Mouse (Mus musculus): ENCODE measurements around the gene Izumo1r. TPM values are rescaled to one million over a fixed set of nuclear protein-coding genes. Genes with fewer than 3 reads are reported as not detected.

Izumo1r gene
- not detected in 2 replicates for polyA plus RNA-seq (2014; fragmentation: Nextera tagmentation; extraction: Ambion mirVana)

DNA sequence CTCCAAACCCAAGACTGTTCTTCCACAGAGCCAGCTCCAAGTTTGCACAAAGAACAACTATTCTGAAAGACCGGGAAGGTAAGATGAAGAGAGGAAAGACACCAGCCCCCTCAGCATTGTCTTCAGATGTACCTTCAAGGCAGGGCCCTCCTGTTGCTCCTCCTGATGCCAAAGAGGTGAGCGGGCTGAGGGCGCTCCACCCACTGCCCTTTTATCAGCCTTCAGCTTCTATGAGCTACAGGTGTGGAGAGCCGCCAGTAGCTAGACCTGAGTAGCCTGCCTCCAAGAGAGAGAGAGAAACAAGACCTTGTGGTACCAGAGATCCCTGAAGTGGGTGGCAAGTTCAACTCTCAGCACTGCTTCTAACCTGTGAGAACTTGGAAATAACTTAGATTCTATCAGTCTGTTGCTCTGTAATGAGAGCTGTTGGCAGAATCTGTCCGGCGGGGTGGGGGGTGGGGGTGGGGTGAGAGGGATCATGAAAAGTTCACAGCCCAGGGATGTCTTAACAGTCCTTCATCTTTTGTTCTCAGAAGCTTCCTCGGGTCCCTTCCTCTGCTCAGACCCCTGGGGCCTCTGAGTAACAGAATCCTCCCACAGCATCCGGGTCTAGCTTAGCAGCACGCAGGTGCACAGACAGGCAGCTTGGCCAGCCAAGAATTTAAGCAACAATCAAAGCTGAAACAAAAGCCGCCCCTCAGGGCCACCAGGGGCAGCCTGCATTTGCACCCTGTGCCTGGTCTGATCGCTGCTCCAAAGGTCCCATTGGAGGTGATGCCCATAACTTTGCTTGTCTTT lies at the start of gene Izumo1r:
Izumo1r (minus strand) TSS at position 369 of the 798 bp plus-strand sequence.
- H3K27me3 ChIP-seq (ENCODE audit: control insufficient read depth, insufficient read depth, low read length): no peaks in the 10 kb centered on the region
- ATAC-seq (ENCODE audit: insufficient number of reproducible peaks, insufficient read depth, low FRiP score, low read depth): no peak
- H3K4me1 ChIP-seq (ENCODE audit: control insufficient read depth in 2 of 2, insufficient read depth in 2 of 2, low read length in 2 of 2): peaks cover 23% of the 10 kb centered on the region in 2 experiments
- H3K4me3 ChIP-seq (ENCODE audit: control insufficient read depth in 1 of 2, insufficient read depth in 1 of 2, low read depth in 1 of 2, low read length in 2 of 2): no peak within 1 kb of the TSS
- H3K36me3 ChIP-seq (ENCODE audit: control insufficient read depth, insufficient read depth, low read length): no peaks in the 10 kb centered on the region
- no peaks in the 10 kb centered on the region for H3K9me3 ChIP-seq (ENCODE audit: control insufficient read depth, low read length)
- 0 out of 2 replicates have a peak within 1 kb of the TSS, but pooled peaks have one; percentile 6 for H3K4me2 ChIP-seq (ENCODE audit: low read length)
- H3K27ac ChIP-seq (replicated peaks in 1 of 2; ENCODE audit: control insufficient read depth in 1 of 2, insufficient read depth in 1 of 2, low read depth in 2 of 2, low read length in 2 of 2): no peak within 1 kb of the TSS
- H3K9ac ChIP-seq (ENCODE audit: low read length): no peak within 1 kb of the TSS
- 45% methylated on average over 11 of the region's 11 CpGs for WGBS

DNA sequence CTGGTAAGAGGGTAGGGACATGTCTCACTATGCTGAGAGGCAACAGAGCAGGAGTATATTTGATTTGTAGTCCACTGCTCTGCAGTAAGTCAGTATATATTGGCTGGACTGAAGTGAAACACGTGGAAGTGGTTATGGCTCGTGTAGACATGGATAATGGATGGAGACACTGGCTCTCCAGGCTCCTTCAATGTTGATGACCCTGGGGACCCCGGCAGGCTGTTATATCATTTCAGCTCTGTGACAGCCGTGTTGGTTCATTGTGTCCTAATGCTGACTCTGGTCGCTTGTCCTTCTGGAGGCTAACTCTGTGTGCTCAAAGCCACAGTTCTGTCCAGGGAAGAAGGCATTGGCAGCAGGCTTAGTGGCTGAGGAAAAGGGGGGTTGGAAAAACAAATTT lies 47.3 kb upstream of the Izumo1r start:
- no peaks in the 10 kb centered on the region for H3K9me3 ChIP-seq (ENCODE audit: control insufficient read depth, low read length)
- H3K9ac ChIP-seq (ENCODE audit: low read length): no peak overlapping the region
- H3K27me3 ChIP-seq (ENCODE audit: control insufficient read depth, insufficient read depth, low read length): no peaks in the 10 kb centered on the region
- no peak overlapping the region for H3K4me3 ChIP-seq (ENCODE audit: control insufficient read depth in 1 of 2, insufficient read depth in 1 of 2, low read depth in 1 of 2, low read length in 2 of 2)
- no peak for ATAC-seq (ENCODE audit: insufficient number of reproducible peaks, insufficient read depth, low FRiP score, low read depth)
- H3K4me1 ChIP-seq (ENCODE audit: control insufficient read depth in 2 of 2, insufficient read depth in 2 of 2, low read length in 2 of 2): no peaks in the 10 kb centered on the region
- H3K4me2 ChIP-seq (ENCODE audit: low read length): no peak overlapping the region
- no peak overlapping the region for H3K27ac ChIP-seq (replicated peaks in 1 of 2; ENCODE audit: control insufficient read depth in 1 of 2, insufficient read depth in 1 of 2, low read depth in 2 of 2, low read length in 2 of 2)
- 77% methylated on average over 5 of the region's 5 CpGs for WGBS
- H3K36me3 ChIP-seq (ENCODE audit: control insufficient read depth, insufficient read depth, low read length): no peaks in the 10 kb centered on the region

DNA sequence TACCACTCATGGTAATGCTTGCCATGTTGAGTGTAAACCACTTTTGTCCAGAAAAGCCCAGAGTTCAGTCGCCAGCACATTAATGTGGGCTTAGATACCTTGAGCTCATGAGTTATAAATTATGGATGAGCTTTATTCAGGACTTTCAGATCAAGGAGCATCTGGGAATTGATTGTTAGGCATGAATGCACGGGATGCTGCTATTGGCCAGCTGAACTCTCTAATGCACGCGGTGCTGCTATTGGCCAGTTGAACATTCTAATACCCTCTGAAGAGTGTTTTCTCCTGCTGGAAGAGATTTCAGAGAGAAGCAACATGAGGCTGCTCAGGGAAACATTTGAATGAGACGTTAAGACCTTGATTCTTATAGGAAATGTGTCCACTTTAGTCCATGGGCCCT lies 45.1 kb upstream of the Izumo1r start:
- Histone ChIP-seq H3K9ac (ENCODE audit: low read length) (no peak overlapping the region), H3K9me3 (ENCODE audit: control insufficient read depth, low read length) (no peaks in the 10 kb centered on the region), H3K27ac (replicated peaks in 1 of 2; ENCODE audit: control insufficient read depth in 1 of 2, insufficient read depth in 1 of 2, low read depth in 2 of 2, low read length in 2 of 2) (no peak overlapping the region), H3K36me3 (ENCODE audit: control insufficient read depth, insufficient read depth, low read length) (no peaks in the 10 kb centered on the region), H3K4me1 (ENCODE audit: control insufficient read depth in 2 of 2, insufficient read depth in 2 of 2, low read length in 2 of 2) (no peaks in the 10 kb centered on the region), H3K27me3 (ENCODE audit: control insufficient read depth, insufficient read depth, low read length) (no peaks in the 10 kb centered on the region), H3K4me2 (ENCODE audit: low read length) (no peak overlapping the region), H3K4me3 (ENCODE audit: control insufficient read depth in 1 of 2, insufficient read depth in 1 of 2, low read depth in 1 of 2, low read length in 2 of 2) (no peak overlapping the region)
- no peak for ATAC-seq (ENCODE audit: insufficient number of reproducible peaks, insufficient read depth, low FRiP score, low read depth)
- WGBS: 80% methylated on average over 5 of the region's 5 CpGs

DNA sequence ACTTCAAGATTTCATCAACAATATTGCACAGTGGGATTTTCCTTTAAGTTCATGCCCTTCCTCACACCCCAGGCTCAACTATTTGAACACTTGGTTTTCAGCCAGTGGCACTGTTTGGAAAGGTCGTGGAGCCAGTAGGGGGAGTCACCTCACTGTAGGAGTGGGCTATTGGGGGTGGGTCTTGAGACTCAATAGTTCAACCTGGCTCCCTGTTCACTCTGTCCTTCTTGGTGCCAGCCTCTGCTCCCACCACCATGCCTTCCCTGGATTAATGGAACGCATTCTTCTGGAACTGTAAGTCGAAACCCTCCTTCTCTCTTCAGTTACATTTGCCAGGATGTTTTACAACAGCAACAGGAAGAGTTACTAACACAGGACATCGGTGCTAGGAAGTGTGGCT lies 42.9 kb upstream of the Izumo1r start:
- no peak for ATAC-seq (ENCODE audit: insufficient number of reproducible peaks, insufficient read depth, low FRiP score, low read depth)
- no peak overlapping the region for H3K27ac ChIP-seq (replicated peaks in 1 of 2; ENCODE audit: control insufficient read depth in 1 of 2, insufficient read depth in 1 of 2, low read depth in 2 of 2, low read length in 2 of 2)
- H3K4me2 ChIP-seq (ENCODE audit: low read length): no peak overlapping the region
- H3K9me3 ChIP-seq (ENCODE audit: control insufficient read depth, low read length): no peaks in the 10 kb centered on the region
- 64% methylated on average over 4 of the region's 4 CpGs for WGBS
- no peaks in the 10 kb centered on the region for H3K4me1 ChIP-seq (ENCODE audit: control insufficient read depth in 2 of 2, insufficient read depth in 2 of 2, low read length in 2 of 2)
- H3K4me3 ChIP-seq (ENCODE audit: control insufficient read depth in 1 of 2, insufficient read depth in 1 of 2, low read depth in 1 of 2, low read length in 2 of 2): no peak overlapping the region
- H3K9ac ChIP-seq (ENCODE audit: low read length): no peak overlapping the region
- no peaks in the 10 kb centered on the region for H3K27me3 ChIP-seq (ENCODE audit: control insufficient read depth, insufficient read depth, low read length)
- H3K36me3 ChIP-seq (ENCODE audit: control insufficient read depth, insufficient read depth, low read length): no peaks in the 10 kb centered on the region

DNA sequence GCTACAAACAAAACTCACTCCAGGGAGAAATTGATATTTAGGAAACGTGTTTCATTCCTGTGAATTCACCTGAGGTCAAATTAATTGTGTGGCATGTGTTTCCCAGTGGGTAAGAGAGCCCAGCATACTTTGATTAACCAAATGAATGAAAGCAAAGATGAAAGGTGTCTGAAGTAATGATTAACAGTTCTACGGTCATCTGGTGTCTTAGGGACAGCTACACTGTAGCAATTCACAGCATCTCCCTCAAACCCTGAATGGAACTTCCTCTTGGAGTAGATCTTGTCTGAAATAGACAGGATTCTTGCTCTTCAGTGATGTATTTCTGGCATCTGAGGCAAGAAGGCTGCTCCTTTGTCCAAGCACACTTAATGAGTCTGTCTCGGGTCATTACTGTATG lies 42.2 kb upstream of the Izumo1r start:
- H3K4me3 ChIP-seq (ENCODE audit: control insufficient read depth in 1 of 2, insufficient read depth in 1 of 2, low read depth in 1 of 2, low read length in 2 of 2): no peak overlapping the region
- H3K27ac ChIP-seq (replicated peaks in 1 of 2; ENCODE audit: control insufficient read depth in 1 of 2, insufficient read depth in 1 of 2, low read depth in 2 of 2, low read length in 2 of 2): no peak overlapping the region
- H3K36me3 ChIP-seq (ENCODE audit: control insufficient read depth, insufficient read depth, low read length): no peaks in the 10 kb centered on the region
- H3K9ac ChIP-seq (ENCODE audit: low read length): no peak overlapping the region
- ATAC-seq (ENCODE audit: insufficient number of reproducible peaks, insufficient read depth, low FRiP score, low read depth): no peak
- H3K9me3 ChIP-seq (ENCODE audit: control insufficient read depth, low read length): no peaks in the 10 kb centered on the region
- no peaks in the 10 kb centered on the region for H3K27me3 ChIP-seq (ENCODE audit: control insufficient read depth, insufficient read depth, low read length)
- WGBS: 76% methylated on average over 3 of the region's 3 CpGs
- no peak overlapping the region for H3K4me2 ChIP-seq (ENCODE audit: low read length)
- no peaks in the 10 kb centered on the region for H3K4me1 ChIP-seq (ENCODE audit: control insufficient read depth in 2 of 2, insufficient read depth in 2 of 2, low read length in 2 of 2)

DNA sequence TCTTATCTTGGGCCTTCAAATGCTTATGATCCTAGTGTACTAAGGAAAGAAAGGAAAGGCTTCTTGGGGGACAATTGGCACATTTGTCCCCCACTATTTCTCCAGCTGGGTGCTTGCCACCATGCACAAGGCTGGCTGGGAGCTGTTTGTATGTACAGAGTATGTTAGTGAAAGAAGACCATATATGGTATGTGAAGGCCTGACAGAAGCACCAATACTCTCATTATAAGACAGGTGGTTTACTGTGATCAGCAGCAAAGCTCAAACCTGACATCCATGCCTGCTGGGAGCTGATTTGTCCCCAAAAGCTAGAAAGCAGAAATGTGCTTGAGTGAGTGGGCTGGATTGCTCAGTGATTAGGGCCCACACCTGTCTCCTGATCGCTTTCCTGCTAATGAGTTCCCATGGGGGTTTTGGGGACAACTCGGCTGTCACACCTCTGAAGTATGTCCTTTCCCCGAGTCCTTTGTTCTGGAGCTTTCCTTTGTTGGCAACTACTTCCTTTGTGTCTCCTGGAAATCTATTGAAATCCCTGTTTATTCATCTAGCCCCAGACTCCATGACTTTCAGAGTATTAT lies 38.5 kb upstream of the Izumo1r start:
- 56% methylated on average over 3 of the region's 3 CpGs for WGBS

DNA sequence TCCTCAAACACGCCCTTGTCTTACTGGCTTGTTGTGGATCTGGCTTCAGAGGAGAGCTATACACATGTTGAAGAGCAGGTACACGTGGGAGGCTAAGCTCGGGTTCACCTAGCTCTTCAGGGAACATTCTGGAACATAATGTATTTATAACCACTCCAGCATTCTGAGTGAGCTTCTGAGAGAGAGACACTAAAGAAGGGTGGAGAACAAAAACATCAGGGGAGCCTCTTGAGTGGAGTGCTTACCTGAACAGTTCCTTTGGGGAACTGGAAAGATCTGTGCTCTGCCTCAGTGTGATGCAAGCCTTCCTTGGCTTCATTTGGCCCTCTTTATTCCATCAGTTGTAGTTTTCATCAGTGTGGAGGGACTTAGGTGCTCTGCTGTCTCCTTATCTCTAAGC lies 35.9 kb upstream of the Izumo1r start:
- 72% methylated on average over 3 of the region's 3 CpGs for WGBS
- Histone ChIP-seq H3K27ac (replicated peaks in 1 of 2; ENCODE audit: control insufficient read depth in 1 of 2, insufficient read depth in 1 of 2, low read depth in 2 of 2, low read length in 2 of 2) (no peak overlapping the region), H3K9me3 (ENCODE audit: control insufficient read depth, low read length) (no peaks in the 10 kb centered on the region), H3K4me1 (ENCODE audit: control insufficient read depth in 2 of 2, insufficient read depth in 2 of 2, low read length in 2 of 2) (peaks cover 2 to 3% of the 10 kb centered on the region in 2 experiments; a peak in 1 of 4 replicates), H3K4me3 (ENCODE audit: control insufficient read depth in 1 of 2, insufficient read depth in 1 of 2, low read depth in 1 of 2, low read length in 2 of 2) (no peak overlapping the region), H3K27me3 (ENCODE audit: control insufficient read depth, insufficient read depth, low read length) (no peaks in the 10 kb centered on the region), H3K4me2 (ENCODE audit: low read length) (no peak overlapping the region), H3K36me3 (ENCODE audit: control insufficient read depth, insufficient read depth, low read length) (no peaks in the 10 kb centered on the region), H3K9ac (ENCODE audit: low read length) (no peak overlapping the region)
- no peak for ATAC-seq (ENCODE audit: insufficient number of reproducible peaks, insufficient read depth, low FRiP score, low read depth)

More for the DNA sequence above, 38.5 kb upstream of the Izumo1r start:
- H3K9ac ChIP-seq (ENCODE audit: low read length): no peak overlapping the region
- no peaks in the 10 kb centered on the region for H3K4me1 ChIP-seq (ENCODE audit: control insufficient read depth in 2 of 2, insufficient read depth in 2 of 2, low read length in 2 of 2)
- no peak overlapping the region for H3K4me2 ChIP-seq (ENCODE audit: low read length)
- H3K36me3 ChIP-seq (ENCODE audit: control insufficient read depth, insufficient read depth, low read length): no peaks in the 10 kb centered on the region
- no peaks in the 10 kb centered on the region for H3K9me3 ChIP-seq (ENCODE audit: control insufficient read depth, low read length)
- no peak overlapping the region for H3K4me3 ChIP-seq (ENCODE audit: control insufficient read depth in 1 of 2, insufficient read depth in 1 of 2, low read depth in 1 of 2, low read length in 2 of 2)
- H3K27me3 ChIP-seq (ENCODE audit: control insufficient read depth, insufficient read depth, low read length): no peaks in the 10 kb centered on the region
- H3K27ac ChIP-seq (replicated peaks in 1 of 2; ENCODE audit: control insufficient read depth in 1 of 2, insufficient read depth in 1 of 2, low read depth in 2 of 2, low read length in 2 of 2): no peak overlapping the region
- ATAC-seq (ENCODE audit: insufficient number of reproducible peaks, insufficient read depth, low FRiP score, low read depth): no peak

All from heart, embryonic 14.5 days (tissue).